Mouse (Mus musculus) liver, postnatal 0 days (tissue): ENCODE measurements around the gene Ngb.

Source experiments
- CTCF ChIP-seq: sonication (generic); IDR thresholded peaks from 2 replicates; pipeline ENCODE4 v1.5.1; 2016; ENCODE audit warnings: antibody characterized with exemption, low read depth
- EP300 ChIP-seq: IDR thresholded peaks from 2 replicates; pipeline ENCODE4 v1.6.1; 2016; ENCODE audit warnings: antibody characterized with exemption, low read depth, mild to moderate bottlenecking

GRCm38 (mm10) chr12:87093671-87094070 is 8.7 kb downstream of the Ngb start:
- TF ChIP-seq CTCF = no peak
- TF ChIP-seq EP300 = no peak
